Mouse (Mus musculus) erythroblast, embryonic 14.5 days (primary cell): Measurements from ENCODE around the gene Mvb12a. TPM values are rescaled to one million over a fixed set of nuclear protein-coding genes. Genes with fewer than 3 reads are reported as not detected.

Experiments
- H3K27me3 ChIP-seq: 2 replicates; pipeline ENCODE4 v1.6.1; 2012; ENCODE audit warnings: inconsistent platforms; ENCODE audit not compliant: control insufficient read depth
- H3K36me3 ChIP-seq: 2 replicates; pipeline ENCODE4 v1.6.1; 2012; ENCODE audit warnings: mild to moderate bottlenecking, inconsistent platforms; ENCODE audit not compliant: control insufficient read depth
- H3K4me1 ChIP-seq: 2 replicates; pipeline ENCODE4 v1.6.1; 2012; ENCODE audit warnings: inconsistent platforms; ENCODE audit not compliant: control insufficient read depth
- H3K4me3 ChIP-seq: replicated peaks from 2 replicates; pipeline ENCODE3; 2012; ENCODE audit warnings: moderate library complexity, mild to moderate bottlenecking, inconsistent platforms
- H3K9me3 ChIP-seq: 2 replicates; pipeline ENCODE4 v1.6.1; 2012; ENCODE audit warnings: low read length, inconsistent platforms, mixed read lengths; ENCODE audit not compliant: control insufficient read depth
- GATA1 ChIP-seq: IDR thresholded peaks from 2 replicates; pipeline ENCODE4 v1.6.1; 2012; ENCODE audit warnings: low read length, inconsistent platforms, mixed read lengths
- TAL1 ChIP-seq: IDR thresholded peaks from 3 replicates; pipeline ENCODE4 v1.6.1; 2012; ENCODE audit warnings: low read length, inconsistent platforms, mixed read lengths
- polyA plus RNA-seq: library from polyadenylated mRNA; stranded (reverse); fragments of >175 nt; gene quantifications from 2 replicates; pipeline ENCODE4 v1.2.3, GENCODE M21; 2012

Gene Mvb12a
- polyA plus RNA-seq, 1 experiment, result 3.6 TPM

- no peak for TF ChIP-seq TAL1
- no peak for TF ChIP-seq GATA1
- peak overlapping the region; percentile 51 for H3K4me3 ChIP-seq
- H3K9me3 ChIP-seq, result peaks cover 3% of the 10 kb centered on the region
- H3K36me3 ChIP-seq, result no peaks in the 10 kb centered on the region
- peaks cover 58% of the 10 kb centered on the region for H3K27me3 ChIP-seq
- H3K4me1 ChIP-seq, result peaks cover 39% of the 10 kb centered on the region
These were observed 16.4 kb downstream of the Mvb12a start for GRCm38 (mm10) chr8:71558958-71559690.

GRCm38 (mm10) chr8:71560071-71560470 is 17.3 kb downstream of the Mvb12a start:
- Histone ChIP-seq H3K36me3 (no peaks in the 10 kb centered on the region), H3K4me3 (no peak overlapping the region), H3K9me3 (peaks cover 5% of the 10 kb centered on the region), H3K27me3 (peaks cover 63% of the 10 kb centered on the region), H3K4me1 (peaks cover 30% of the 10 kb centered on the region)
- TF ChIP-seq GATA1, result no peak
- no peak for TF ChIP-seq TAL1

GRCm38 (mm10) chr8:71560765-71561164 is 18.0 kb downstream of the Mvb12a start:
- Histone ChIP-seq H3K36me3 (no peaks in the 10 kb centered on the region), H3K4me1 (peaks cover 28% of the 10 kb centered on the region), H3K4me3 (no peak overlapping the region), H3K27me3 (peaks cover 63% of the 10 kb centered on the region), H3K9me3 (peaks cover 5% of the 10 kb centered on the region)
- TF ChIP-seq GATA1 (no peak), TAL1 (no peak)

GRCm38 (mm10) chr8:71561401-71561800 is 18.7 kb downstream of the Mvb12a start:
- H3K27me3 ChIP-seq, result peaks cover 67% of the 10 kb centered on the region
- no peak overlapping the region for H3K4me3 ChIP-seq
- no peaks in the 10 kb centered on the region for H3K36me3 ChIP-seq

GRCm38 (mm10) chr8:71562751-71563150 is 20.0 kb downstream of the Mvb12a start:
- TF ChIP-seq TAL1 (no peak), GATA1 (no peak)
- Histone ChIP-seq H3K9me3 (peaks cover 5% of the 10 kb centered on the region), H3K4me1 (peaks cover 28% of the 10 kb centered on the region), H3K27me3 (peaks cover 60% of the 10 kb centered on the region), H3K36me3 (no peaks in the 10 kb centered on the region), H3K4me3 (no peak overlapping the region)

More at GRCm38 (mm10) chr8:71561401-71561800, 18.7 kb downstream of the Mvb12a start:
- Histone ChIP-seq H3K4me1 (peaks cover 28% of the 10 kb centered on the region), H3K9me3 (peaks cover 5% of the 10 kb centered on the region)
- TF ChIP-seq TAL1 (no peak), GATA1 (no peak)

GRCm38 (mm10) chr8:71563992-71564391 is 21.3 kb downstream of the Mvb12a start:
- Histone ChIP-seq H3K27me3 (peaks cover 60% of the 10 kb centered on the region), H3K36me3 (no peaks in the 10 kb centered on the region), H3K4me3 (no peak overlapping the region), H3K4me1 (peaks cover 16% of the 10 kb centered on the region), H3K9me3 (peaks cover 5% of the 10 kb centered on the region)
- TF ChIP-seq TAL1 (no peak), GATA1 (no peak)

- Histone ChIP-seq H3K9me3 (peaks cover 5% of the 10 kb centered on the region), H3K27me3 (peaks cover 71% of the 10 kb centered on the region), H3K4me1 (peaks cover 26% of the 10 kb centered on the region), H3K4me3 (no peak within 1 kb of the TSS), H3K36me3 (no peaks in the 10 kb centered on the region)
- no peak for TF ChIP-seq GATA1
- TF ChIP-seq TAL1, result no peak
These were observed 23.8 kb downstream of the Mvb12a start, which contains the start of gene Nxnl1 for GRCm38 (mm10) chr8:71566501-71566900. Gene Nxnl1 (minus strand): TSS chr8:71566601.

GRCm38 (mm10) chr8:71567587-71567986 is 24.9 kb downstream of the Mvb12a start:
- TF ChIP-seq GATA1 (no peak), TAL1 (no peak)
- Histone ChIP-seq H3K27me3 (peaks cover 70% of the 10 kb centered on the region), H3K36me3 (no peaks in the 10 kb centered on the region), H3K4me3 (no peak overlapping the region), H3K9me3 (peaks cover 5% of the 10 kb centered on the region), H3K4me1 (peaks cover 23% of the 10 kb centered on the region)

- peaks cover 5% of the 10 kb centered on the region for H3K9me3 ChIP-seq
- H3K4me1 ChIP-seq, result peaks cover 19% of the 10 kb centered on the region
- no peak for TF ChIP-seq TAL1
- TF ChIP-seq GATA1, result no peak
- no peaks in the 10 kb centered on the region for H3K36me3 ChIP-seq
- peak within 1 kb of the TSS; percentile 57 for H3K4me3 ChIP-seq
- H3K27me3 ChIP-seq, result peaks cover 63% of the 10 kb centered on the region
These were observed 25.7 kb downstream of the Mvb12a start, which contains the start of gene Slc27a1 for GRCm38 (mm10) chr8:71568387-71568937. Gene Slc27a1 (plus strand): TSS chr8:71568882.
